Mouse (Mus musculus): Measurements from ENCODE around the gene Iqschfp.

- TF ChIP-seq CTCF (IDR thresholded peaks at IDR 0.05; ENCODE audit: control insufficient read depth, insufficient read depth, insufficient replicate concordance, low read depth, low read length), result no peak
- no peak for TF ChIP-seq POLR2A (IDR thresholded peaks at IDR 0.05; ENCODE audit: control insufficient read depth, low read depth, low read length)
Observed at GRCm38 (mm10) chr3:68511744-68512143, 619.7 kb downstream of the Iqschfp start.
